Comparison of ENCODE assay signal across 23 mouse cellular contexts in the genomic region with DNA sequence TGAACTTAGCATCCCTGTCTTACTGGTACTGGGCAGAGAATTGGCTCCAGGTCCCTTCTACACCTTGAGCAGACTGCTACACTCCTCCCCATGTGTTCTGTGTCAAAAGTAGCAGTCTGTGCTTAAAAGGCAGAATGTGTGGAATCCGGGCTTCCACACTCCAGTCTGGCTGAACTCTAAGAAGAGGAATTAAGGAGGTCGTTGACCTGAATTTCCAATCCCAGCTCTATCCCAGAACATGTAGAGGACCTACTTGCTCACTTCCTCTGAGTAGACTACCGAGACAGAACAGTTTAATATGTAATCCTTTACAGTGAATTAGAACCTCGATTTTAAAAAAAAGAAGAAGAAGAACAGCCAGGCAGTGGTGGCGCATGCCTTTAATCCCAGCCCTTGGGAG.
"Had no signal": no experiment of that assay in that cellular context is flagged by ENCODE, and none has a peak within 500 bp of the region (broad histone marks: within the 10 kb centered on the region; RNA-seq: fewer than 3 reads in every experiment).

No protein-coding gene starts in this region.

- H3K27me3 ChIP-seq: forebrain, embryonic 15.5 days; heart, embryonic 13.5 days; heart, embryonic 15.5 days; hindbrain, embryonic 13.5 days; hindbrain, embryonic 15.5 days; kidney, embryonic 15.5 days; limb, embryonic 13.5 days; limb, embryonic 15.5 days had no signal

- ATAC-seq: forebrain, embryonic 15.5 days; forebrain, postnatal 0 days; hindbrain, postnatal 0 days; intestine, embryonic 16.5 days; liver, embryonic 12.5 days had no signal

- H3K4me2 ChIP-seq: forebrain, embryonic 15.5 days; heart, embryonic 11.5 days; heart, embryonic 13.5 days; heart, embryonic 15.5 days; hindbrain, embryonic 13.5 days; hindbrain, embryonic 15.5 days; kidney, embryonic 15.5 days; limb, embryonic 13.5 days; limb, embryonic 15.5 days; liver, embryonic 12.5 days had no signal

- DNase-seq: forebrain, postnatal 0 days; gastrocnemius, postnatal 14 days; gastrocnemius, postnatal 36 days; heart, adult 11 months; heart, adult 2 months; heart, postnatal 14 days; heart, postnatal 36 days; layer of hippocampus, adult 9-11 months; layer of hippocampus, postnatal 36 days; left cerebral cortex, postnatal 4 days had no signal

- H3K4me3 ChIP-seq: forebrain, embryonic 15.5 days; heart, adult 2 months; heart, embryonic 13.5 days; heart, embryonic 15.5 days; hindbrain, embryonic 13.5 days; hindbrain, embryonic 15.5 days; kidney, embryonic 15.5 days; limb, embryonic 13.5 days; limb, embryonic 15.5 days; liver, embryonic 12.5 days had no signal

- H3K4me1 ChIP-seq: forebrain, embryonic 15.5 days; heart, embryonic 13.5 days; heart, embryonic 15.5 days; hindbrain, embryonic 13.5 days; hindbrain, embryonic 15.5 days had no signal

- H3K27ac ChIP-seq: forebrain, embryonic 15.5 days; heart, adult 2 months; heart, embryonic 13.5 days; heart, embryonic 15.5 days; hindbrain, embryonic 13.5 days; hindbrain, embryonic 15.5 days; hindbrain, postnatal 0 days; kidney, embryonic 15.5 days; limb, embryonic 13.5 days; limb, embryonic 15.5 days; liver, embryonic 12.5 days; liver, embryonic 14.5 days had no signal

- H3K9ac ChIP-seq: forebrain, embryonic 15.5 days; forebrain, postnatal 0 days; heart, embryonic 13.5 days; heart, embryonic 15.5 days; hindbrain, embryonic 13.5 days; hindbrain, embryonic 15.5 days; kidney, embryonic 15.5 days; limb, embryonic 13.5 days; limb, embryonic 15.5 days; liver, embryonic 12.5 days; liver, embryonic 14.5 days had no signal

- H3K9me3 ChIP-seq: forebrain, embryonic 15.5 days; heart, embryonic 13.5 days; heart, embryonic 15.5 days; hindbrain, embryonic 13.5 days; hindbrain, embryonic 15.5 days; kidney, embryonic 15.5 days; limb, embryonic 13.5 days; limb, embryonic 15.5 days; liver, embryonic 12.5 days had no signal

- H3K36me3 ChIP-seq: forebrain, embryonic 15.5 days; heart, embryonic 13.5 days; heart, embryonic 15.5 days; hindbrain, embryonic 13.5 days; hindbrain, embryonic 15.5 days; kidney, embryonic 15.5 days; limb, embryonic 13.5 days; limb, embryonic 15.5 days; liver, embryonic 12.5 days had no signal
